Mouse (Mus musculus) intestine, postnatal 0 days (tissue): ENCODE measurements around the gene Gm20696. TPM values are rescaled to one million over a fixed set of nuclear protein-coding genes. Genes with fewer than 3 reads are reported as not detected.

Experiments used
- ATAC-seq: fragments of 200-750 bp; cut with Nextera tagmentation; 2 replicates; pipeline ENCODE4 v1.8.0; 2017; ENCODE audit warnings: mild to moderate bottlenecking, moderate TSS enrichment, moderate library complexity
- H3K27ac ChIP-seq: fragments of 300-500 bp; sonication (generic); 2 replicates; pipeline ENCODE4 v1.5.1; 2014; ENCODE audit warnings: mild to moderate bottlenecking, low read depth, low read length, moderate library complexity
- H3K27me3 ChIP-seq: fragments of 300-500 bp; sonication (generic); replicated peaks from 2 replicates; pipeline ENCODE4 v1.6.1; 2014; ENCODE audit warnings: low read length, mixed read lengths; ENCODE audit not compliant: control insufficient read depth, insufficient read depth
- H3K36me3 ChIP-seq: fragments of 300-500 bp; sonication (generic); 2 replicates; pipeline ENCODE4 v1.6.1; 2014; ENCODE audit warnings: mild to moderate bottlenecking, moderate library complexity; ENCODE audit not compliant: control insufficient read depth, insufficient read depth
- H3K4me1 ChIP-seq: fragments of 300-500 bp; sonication (generic); replicated peaks from 2 replicates; pipeline ENCODE4 v1.6.1; 2014; ENCODE audit warnings: antibody characterized with exemption, low read length, mixed read lengths; ENCODE audit not compliant: control insufficient read depth, insufficient read depth
- H3K4me2 ChIP-seq: fragments of 300-500 bp; sonication (generic); replicated peaks from 2 replicates; pipeline ENCODE4 v1.6.1; 2014; ENCODE audit warnings: low read depth, mild to moderate bottlenecking, moderate library complexity
- H3K4me3 ChIP-seq: fragments of 300-500 bp; sonication (generic); 2 replicates; pipeline ENCODE4 v1.5.1; 2014; ENCODE audit warnings: low read depth, low read length
- H3K9ac ChIP-seq: fragments of 300-500 bp; sonication (generic); 2 replicates; pipeline ENCODE4 v1.6.1; 2014; ENCODE audit warnings: mild to moderate bottlenecking, low read depth, low read length
- H3K9me3 ChIP-seq: fragments of 300-500 bp; sonication (generic); 2 replicates; pipeline ENCODE4 v1.6.1; 2016; ENCODE audit warnings: mixed run types; ENCODE audit not compliant: control insufficient read depth
- CTCF ChIP-seq: sonication (generic); IDR thresholded peaks from 2 replicates; pipeline ENCODE4 v1.5.1; 2016; ENCODE audit warnings: low read depth, mild to moderate bottlenecking, control low read depth, antibody characterized with exemption, moderate library complexity
- WGBS: fragments of 180-500 bp; shearing (Covaris S2); extraction: QIAGEN DNeasy Blood & Tissue Kit; methylation state at CpG from one replicate; pipeline ENCODE4 v1.1.7; 2014; 5-methylcytosine and 5-hydroxymethylcytosine counted together
- polyA plus RNA-seq: library from polyadenylated mRNA; unstranded; fragments of >200 nt; fragmentation: Nextera tagmentation; extraction: Ambion mirVana; gene quantifications from 2 replicates; pipeline ENCODE4 v1.2.1, GENCODE M21; 2015

Gm20696 gene
- polyA plus RNA-seq, 1 experiment from 2014 or later = 1.4 TPM

- H3K27me3 ChIP-seq = no peaks in the 10 kb centered on the region
- 89% methylated on average over 4 of the region's 4 CpGs for WGBS
- no peaks in the 10 kb centered on the region for H3K9me3 ChIP-seq
- H3K9ac ChIP-seq = no peak overlapping the region
- H3K4me3 ChIP-seq = no peak overlapping the region
- ATAC-seq = no peak
- TF ChIP-seq CTCF = no peak
- 0 out of 2 replicates have a peak, but pooled peaks cover 8% of the 10 kb centered on the region for H3K36me3 ChIP-seq
- H3K27ac ChIP-seq = no peak overlapping the region
- H3K4me2 ChIP-seq = no peak overlapping the region
- H3K4me1 ChIP-seq = no peaks in the 10 kb centered on the region; the same call in 1 of the 2 replicates
Measured at GRCm38 (mm10) chr6:99427301-99427700, 239.3 kb downstream of the Gm20696 start.

GRCm38 (mm10) chr6:99425044-99425443 lies 241.6 kb downstream of the Gm20696 start:
- Histone ChIP-seq H3K27me3 (no peaks in the 10 kb centered on the region), H3K27ac (no peak overlapping the region), H3K36me3 (0 out of 2 replicates have a peak, but pooled peaks cover 8% of the 10 kb centered on the region), H3K4me2 (no peak overlapping the region), H3K4me1 (no peaks in the 10 kb centered on the region; the same call in 1 of the 2 replicates), H3K9me3 (no peaks in the 10 kb centered on the region), H3K9ac (no peak overlapping the region), H3K4me3 (no peak overlapping the region)
- WGBS = 40% methylated on average over 3 of the region's 3 CpGs
- TF ChIP-seq CTCF = no peak
- ATAC-seq = peak; percentile 71

- Histone ChIP-seq H3K27me3 (no peaks in the 10 kb centered on the region), H3K36me3 (no peaks in the 10 kb centered on the region), H3K9ac (no peak overlapping the region), H3K4me2 (no peak overlapping the region), H3K4me1 (no peaks in the 10 kb centered on the region; the same call in 1 of the 2 replicates), H3K27ac (no peak overlapping the region), H3K4me3 (no peak overlapping the region), H3K9me3 (no peaks in the 10 kb centered on the region)
- no peak for TF ChIP-seq CTCF
- WGBS = 86% methylated on average over 8 of the region's 8 CpGs
- no peak for ATAC-seq
Measured at GRCm38 (mm10) chr6:99420666-99421065, 245.9 kb downstream of the Gm20696 start.

- H3K4me2 ChIP-seq = no peak overlapping the region
- no peaks in the 10 kb centered on the region for H3K27me3 ChIP-seq
- H3K27ac ChIP-seq = no peak overlapping the region
- H3K4me1 ChIP-seq = no peaks in the 10 kb centered on the region; the same call in 1 of the 2 replicates
- 90% methylated on average over 6 of the region's 6 CpGs for WGBS
- no peak overlapping the region for H3K4me3 ChIP-seq
- no peak overlapping the region for H3K9ac ChIP-seq
- no peak for ATAC-seq
- TF ChIP-seq CTCF = no peak
- no peaks in the 10 kb centered on the region for H3K36me3 ChIP-seq
- no peaks in the 10 kb centered on the region for H3K9me3 ChIP-seq
Measured at GRCm38 (mm10) chr6:99412598-99412997, 254.0 kb downstream of the Gm20696 start.

GRCm38 (mm10) chr6:99409602-99410001 lies 257.0 kb downstream of the Gm20696 start:
- no peak for TF ChIP-seq CTCF
- no peak overlapping the region for H3K4me2 ChIP-seq
- H3K27me3 ChIP-seq = no peaks in the 10 kb centered on the region
- no peaks in the 10 kb centered on the region; the same call in 1 of the 2 replicates for H3K4me1 ChIP-seq
- no peaks in the 10 kb centered on the region for H3K9me3 ChIP-seq
- H3K4me3 ChIP-seq = no peak overlapping the region
- ATAC-seq = peak; percentile 38; the same call in 1 of the 2 replicates
- no peaks in the 10 kb centered on the region for H3K36me3 ChIP-seq
- no peak overlapping the region for H3K9ac ChIP-seq
- 54% methylated on average over 5 of the region's 5 CpGs for WGBS
- no peak overlapping the region for H3K27ac ChIP-seq

- no peaks in the 10 kb centered on the region for H3K9me3 ChIP-seq
- TF ChIP-seq CTCF = no peak
- H3K27me3 ChIP-seq = no peaks in the 10 kb centered on the region
- 78% methylated on average over 4 of the region's 4 CpGs for WGBS
- no peak overlapping the region for H3K4me3 ChIP-seq
- no peak for ATAC-seq
- H3K4me2 ChIP-seq = no peak overlapping the region
- no peak overlapping the region for H3K9ac ChIP-seq
- no peaks in the 10 kb centered on the region; the same call in 1 of the 2 replicates for H3K4me1 ChIP-seq
- no peaks in the 10 kb centered on the region for H3K36me3 ChIP-seq
- H3K27ac ChIP-seq = no peak overlapping the region
Measured at GRCm38 (mm10) chr6:99408880-99409279, 257.7 kb downstream of the Gm20696 start.
